ENCODE assay signal across 18 mouse cellular contexts in genomic region chr16:29889346-29889745, GRCm38 (mm10).
"Had no signal": no experiment of that assay in that cellular context is flagged by ENCODE, and none has a peak within 500 bp of the region (broad histone marks: within the 10 kb centered on the region; RNA-seq: fewer than 3 reads in every experiment).

No protein-coding gene starts in this region.

- H3K36me3 ChIP-seq: limb, embryonic 15.5 days; midbrain, embryonic 13.5 days had no signal

- H3K27me3 ChIP-seq: limb, embryonic 15.5 days had no signal

- H3K9ac ChIP-seq: limb, embryonic 15.5 days; liver, embryonic 14.5 days; liver, postnatal 0 days; lung, embryonic 14.5 days; midbrain, embryonic 13.5 days had no signal

- ATAC-seq: liver, postnatal 0 days; lung, postnatal 0 days; midbrain, embryonic 13.5 days had no signal

- H3K9me3 ChIP-seq: limb, embryonic 15.5 days; midbrain, embryonic 13.5 days had no signal

- H3K4me3 ChIP-seq: layer of hippocampus, adult 2 months; limb, embryonic 15.5 days; midbrain, embryonic 13.5 days had no signal

- H3K4me2 ChIP-seq: limb, embryonic 15.5 days; liver, embryonic 11.5 days; lung, embryonic 14.5 days; midbrain, embryonic 13.5 days had no signal

- H3K27ac ChIP-seq: kidney, postnatal 0 days; layer of hippocampus, adult 2 months; limb, embryonic 15.5 days; liver, embryonic 14.5 days; macrophage; midbrain, embryonic 13.5 days; stomach, postnatal 0 days had no signal

- DNase-seq: kidney, adult 18-20 months; kidney, postnatal 25 days; layer of hippocampus, adult 9-11 months; liver, postnatal 0 days; lung, embryonic 14.5 days; right cerebral cortex, postnatal 4 days; thymus, adult 2 months; thymus, postnatal 14 days; thymus, postnatal 4 days had no signal
